Mouse (Mus musculus) embryonic facial prominence, embryonic 11.5 days (tissue): ENCODE data around the gene Olfr2. TPM values are rescaled to one million over a fixed set of nuclear protein-coding genes. Genes with fewer than 3 reads are reported as not detected.
"Not testable (repeated sequence)": the region's sequence is repeated elsewhere in the genome, so short reads cannot be mapped to it uniquely, and the experiment has no call there.

Experiments
- ATAC-seq: fragments of 200-750 bp; cut with Nextera tagmentation; replicated peaks from 2 replicates; pipeline ENCODE4 v1.8.0; 2017; ENCODE audit warnings: low read depth; ENCODE audit not compliant: insufficient number of reproducible peaks, low FRiP score, low TSS enrichment
- DNase-seq: peaks from one replicate; pipeline ENCODE4 v3.0.0-alpha.2; 2015; ENCODE audit warnings: low spot score
- H3K27ac ChIP-seq: fragments of 300-500 bp; sonication (generic); replicated peaks from 2 replicates; pipeline ENCODE4 v1.5.1; 2014; ENCODE audit warnings: mild to moderate bottlenecking, low read depth, low read length, control low read depth
- H3K27me3 ChIP-seq: fragments of 300-500 bp; sonication (generic); 2 replicates; pipeline ENCODE4 v1.6.1; 2014; ENCODE audit warnings: mild to moderate bottlenecking, low read length, moderate library complexity, mixed read lengths; ENCODE audit not compliant: control insufficient read depth, insufficient read depth
- H3K36me3 ChIP-seq: fragments of 300-500 bp; sonication (generic); replicated peaks from 2 replicates; pipeline ENCODE4 v1.6.1; 2014; ENCODE audit warnings: low read depth, mild to moderate bottlenecking, low read length, moderate library complexity, mixed read lengths; ENCODE audit not compliant: control insufficient read depth, insufficient read depth
- H3K4me1 ChIP-seq: fragments of 300-500 bp; sonication (generic); 2 replicates; pipeline ENCODE4 v1.6.1; 2014; ENCODE audit warnings: low read length, mixed read lengths; ENCODE audit not compliant: control insufficient read depth, insufficient read depth
- H3K4me2 ChIP-seq: fragments of 300-500 bp; sonication (generic); 2 replicates; pipeline ENCODE4 v1.6.1; 2014; ENCODE audit warnings: low read depth, mild to moderate bottlenecking, control low read depth, low read length, moderate library complexity
- H3K4me3 ChIP-seq: fragments of 300-500 bp; sonication (generic); 2 replicates; pipeline ENCODE4 v1.5.1; 2014; ENCODE audit warnings: low read depth, low read length, control low read depth
- H3K9ac ChIP-seq: fragments of 300-500 bp; sonication (generic); replicated peaks from 2 replicates; pipeline ENCODE4 v1.6.1; 2014; ENCODE audit warnings: mild to moderate bottlenecking, control low read depth, low read length
- H3K9me3 ChIP-seq: fragments of 300-500 bp; sonication (generic); replicated peaks from 2 replicates; pipeline ENCODE4 v1.6.1; 2016; ENCODE audit warnings: mild to moderate bottlenecking, low read length, inconsistent platforms, mixed read lengths; ENCODE audit not compliant: control insufficient read depth
- WGBS: fragments of 180-500 bp; shearing (Covaris S2); extraction: QIAGEN DNeasy Blood & Tissue Kit; methylation state at CpG from one replicate; pipeline ENCODE4 v1.1.7; 2014; 5-methylcytosine and 5-hydroxymethylcytosine counted together
- polyA plus RNA-seq: library from polyadenylated mRNA; unstranded; fragments of >200 nt; fragmentation: Nextera tagmentation; extraction: Ambion mirVana; gene quantifications from 2 replicates; pipeline ENCODE4 v1.2.1, GENCODE M21; 2014

Olfr2 gene
- polyA plus RNA-seq, 1 experiment from 2014 or later, result not detected

DNA sequence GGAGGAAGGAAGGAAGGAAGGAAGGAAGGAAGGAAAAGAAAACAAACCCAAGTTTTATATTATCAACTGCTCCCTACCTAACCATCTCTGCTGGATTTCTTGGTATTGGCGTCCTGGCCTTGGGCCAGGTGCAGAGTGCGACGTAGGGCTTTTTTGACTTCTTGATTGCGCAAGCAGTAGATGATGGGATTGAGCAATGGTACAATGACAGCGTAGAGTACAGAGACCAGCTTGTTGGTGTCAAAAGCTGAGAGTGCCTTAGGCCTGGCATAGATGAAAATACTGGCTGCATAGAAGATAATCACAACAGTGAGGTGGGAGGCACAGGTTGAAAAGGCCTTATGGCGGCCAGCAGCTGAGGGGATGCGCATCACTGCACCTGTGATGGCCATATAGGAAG is 5.1 kb downstream of the Olfr2 start:
- Histone ChIP-seq H3K4me1 (no peaks in the 10 kb centered on the region), H3K4me2 (no peak overlapping the region), H3K36me3 (no peaks in the 10 kb centered on the region), H3K27me3 (no peaks in the 10 kb centered on the region), H3K27ac (no peak overlapping the region), H3K9me3 (no peaks in the 10 kb centered on the region), H3K4me3 (no peak overlapping the region), H3K9ac (no peak overlapping the region)
- 92% methylated on average over 7 of the region's 7 CpGs for whole genome bisulfite sequencing
- ATAC-seq (no peak), DNase-seq (no peak)

DNA sequence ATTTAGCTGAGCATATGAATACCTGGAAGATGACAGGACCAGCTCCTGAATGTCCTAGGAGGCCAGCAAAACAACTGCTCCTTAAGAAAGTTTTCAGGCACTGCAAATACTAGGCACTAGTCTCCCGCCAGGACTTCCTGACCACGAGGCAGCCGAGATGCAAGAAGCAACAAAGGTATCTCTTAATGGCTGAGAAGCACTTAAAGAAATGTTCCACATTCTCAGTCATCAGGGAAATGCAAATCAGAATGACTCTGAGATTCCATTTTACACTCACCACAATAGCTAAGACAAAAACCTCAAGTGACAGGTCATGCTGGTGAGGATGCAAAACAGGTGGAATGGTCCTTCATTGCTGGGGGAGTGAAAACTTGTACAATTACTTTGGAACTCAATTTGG is 20.6 kb downstream of the Olfr2 start:
- Histone ChIP-seq H3K4me3 (no peak overlapping the region), H3K36me3 (no peaks in the 10 kb centered on the region), H3K4me2 (no peak overlapping the region), H3K27ac (no peak overlapping the region), H3K9ac (no peak overlapping the region), H3K4me1 (no peaks in the 10 kb centered on the region), H3K27me3 (no peaks in the 10 kb centered on the region), H3K9me3 (no peaks in the 10 kb centered on the region)
- DNase-seq (no peak), ATAC-seq (no peak)
- 88% methylated on average over 3 of the region's 3 CpGs for WGBS

DNA sequence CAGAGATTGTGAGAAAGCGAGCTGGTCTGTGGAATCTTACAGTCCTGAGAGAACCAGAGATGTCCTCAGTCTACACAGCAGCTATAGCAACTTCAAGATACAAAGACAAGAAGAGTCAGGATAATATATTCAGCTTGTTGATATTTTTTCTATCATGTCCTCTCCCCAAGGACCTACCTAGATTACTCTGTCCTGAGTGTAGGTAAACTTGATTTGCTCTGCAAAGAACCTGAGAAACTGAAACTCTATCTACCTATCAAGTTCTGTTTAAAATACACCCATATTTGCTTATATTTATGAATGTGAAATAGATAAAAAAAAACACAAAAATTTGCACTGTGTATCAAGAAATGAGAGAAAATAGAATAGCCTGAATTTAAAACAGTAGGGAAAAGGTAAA is 30.5 kb downstream of the Olfr2 start, which contains the start of gene Olfr711:
TSS of gene Olfr711 (minus strand) at position 101 of the 400 bp plus-strand sequence.
- no peak for ATAC-seq
- no peak for DNase-seq
- Histone ChIP-seq H3K4me3 (no peak within 1 kb of the TSS), H3K36me3 (no peaks in the 10 kb centered on the region), H3K9me3 (no peaks in the 10 kb centered on the region), H3K9ac (no peak within 1 kb of the TSS), H3K27me3 (no peaks in the 10 kb centered on the region), H3K27ac (no peak within 1 kb of the TSS), H3K4me1 (no peaks in the 10 kb centered on the region), H3K4me2 (no peak within 1 kb of the TSS)
- 71% methylated on average over 1 of the region's 1 CpGs for WGBS

DNA sequence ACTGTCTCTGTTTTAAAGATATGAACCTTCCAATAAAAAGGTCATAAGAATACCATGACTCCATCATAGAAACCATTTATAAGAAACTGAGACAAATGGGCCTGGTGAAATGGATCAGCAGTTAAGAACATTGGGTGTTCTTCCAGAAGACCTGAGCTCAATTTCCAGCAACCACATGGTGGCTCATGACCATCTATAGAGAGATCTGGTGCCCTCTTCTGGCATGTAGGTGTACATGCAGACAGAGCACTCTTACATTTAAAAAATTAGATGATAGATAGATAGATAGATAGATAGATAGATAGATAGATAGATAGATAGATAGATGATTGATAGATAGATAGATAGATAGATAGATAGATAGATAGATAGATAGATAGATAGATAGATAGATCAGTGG is 38.4 kb downstream of the Olfr2 start:
- H3K4me1 ChIP-seq, H3K9ac ChIP-seq, H3K36me3 ChIP-seq, H3K4me3 ChIP-seq, H3K4me2 ChIP-seq, H3K27ac ChIP-seq, DNase-seq, H3K9me3 ChIP-seq, H3K27me3 ChIP-seq, ATAC-seq: not testable (repeated sequence)

DNA sequence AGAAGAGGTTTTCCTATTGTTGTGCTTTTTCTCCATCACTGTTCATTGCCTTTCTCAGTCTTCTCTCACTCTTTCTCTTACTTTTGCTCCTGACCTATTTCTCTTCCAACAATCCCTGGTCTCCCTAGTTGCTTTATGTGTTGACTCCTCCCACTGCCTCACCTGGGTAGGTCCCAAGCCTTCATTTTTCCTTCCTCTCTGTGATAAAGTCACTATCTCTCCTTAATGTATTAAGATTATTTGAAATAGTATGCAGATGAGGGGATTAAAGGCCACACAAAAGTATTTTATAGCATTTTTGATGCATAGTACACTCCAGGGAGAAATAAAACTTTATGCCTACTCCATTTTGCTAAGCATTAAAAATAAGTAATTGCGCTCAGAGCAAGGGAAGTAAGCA is 42.0 kb downstream of the Olfr2 start, which contains the start of gene Olfr6:
TSS of gene Olfr6 (minus strand) at position 101 of the 400 bp plus-strand sequence.
- no peaks in the 10 kb centered on the region for H3K27me3 ChIP-seq
- H3K9ac ChIP-seq, result no peak within 1 kb of the TSS
- no peak within 1 kb of the TSS for H3K4me2 ChIP-seq
- no peak within 1 kb of the TSS for H3K27ac ChIP-seq
- no peak within 1 kb of the TSS for H3K4me3 ChIP-seq
- no peaks in the 10 kb centered on the region for H3K4me1 ChIP-seq
- H3K9me3 ChIP-seq, result no peaks in the 10 kb centered on the region
- ATAC-seq (no peak), DNase-seq (no peak)
- no peaks in the 10 kb centered on the region for H3K36me3 ChIP-seq
- WGBS, result 88% methylated on average over 1 of the region's 1 CpGs

DNA sequence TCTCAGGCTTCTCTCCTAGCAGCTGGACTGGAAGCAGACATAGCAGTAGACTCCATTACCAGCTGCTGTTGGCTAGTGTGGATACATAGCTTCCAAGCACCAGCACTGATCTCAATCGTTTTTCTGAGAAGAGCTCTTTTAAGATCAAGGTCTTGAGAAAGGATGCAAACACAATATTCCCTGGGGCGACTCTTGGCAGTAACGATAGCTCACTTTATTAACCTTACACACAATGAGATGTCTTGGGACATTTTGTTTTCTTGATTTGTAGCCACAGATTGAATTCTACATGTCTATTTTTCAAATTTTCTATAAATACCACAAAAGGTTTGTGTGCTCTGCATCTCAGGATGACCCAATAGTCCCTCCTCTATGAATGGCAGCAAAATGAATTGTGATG is 57.7 kb downstream of the Olfr2 start, which contains the start of gene Olfr710:
TSS of gene Olfr710 (minus strand) at position 101 of the 400 bp plus-strand sequence.
- H3K4me2 ChIP-seq, result no peak within 1 kb of the TSS
- no peaks in the 10 kb centered on the region for H3K4me1 ChIP-seq
- H3K36me3 ChIP-seq, result no peaks in the 10 kb centered on the region
- DNase-seq (no peak), ATAC-seq (no peak)
- 69% methylated on average over 3 of the region's 3 CpGs for WGBS
- H3K9me3 ChIP-seq, result no peaks in the 10 kb centered on the region
- H3K27me3 ChIP-seq, result no peaks in the 10 kb centered on the region
- no peak within 1 kb of the TSS for H3K9ac ChIP-seq
- H3K27ac ChIP-seq, result no peak within 1 kb of the TSS
- H3K4me3 ChIP-seq, result no peak within 1 kb of the TSS

Other genes with a start within 250 kb of the Olfr2 start
- gene Olfr699, start 212.9 kb downstream of the Olfr2 start, polyA plus RNA-seq, result not detected in 2 replicates
- not detected in 2 replicates for gene Olfr700, start 197.2 kb downstream of the Olfr2 start, polyA plus RNA-seq
- gene Olfr701, start 191.9 kb downstream of the Olfr2 start, polyA plus RNA-seq, result not detected in 2 replicates
- gene Olfr702, start 172.2 kb downstream of the Olfr2 start, polyA plus RNA-seq, result not detected in 2 replicates
- gene Olfr703, start 162.7 kb downstream of the Olfr2 start, polyA plus RNA-seq, result not detected in 2 replicates
- not detected in 2 replicates for gene Olfr704, start 142.9 kb downstream of the Olfr2 start, polyA plus RNA-seq
- gene Olfr705, start 129.2 kb downstream of the Olfr2 start, polyA plus RNA-seq, result not detected in 2 replicates
- not detected in 2 replicates for gene Olfr706, start 117.9 kb downstream of the Olfr2 start, polyA plus RNA-seq
- gene Olfr707, start 104.8 kb downstream of the Olfr2 start, polyA plus RNA-seq, result not detected in 2 replicates
- gene Olfr1532-ps1, start 98.1 kb downstream of the Olfr2 start, polyA plus RNA-seq, result not detected in 2 replicates
- gene Olfr709-ps1, start 73.9 kb downstream of the Olfr2 start, polyA plus RNA-seq, result not detected in 2 replicates
- gene Olfr710, start 57.8 kb downstream of the Olfr2 start, polyA plus RNA-seq, result not detected in 2 replicates
- gene Olfr6, start 42.1 kb downstream of the Olfr2 start, polyA plus RNA-seq, result not detected in 2 replicates
- not detected in 2 replicates for gene Olfr711, start 30.6 kb downstream of the Olfr2 start, polyA plus RNA-seq
- not detected in 2 replicates for gene Olfr713, start 25.1 kb upstream of the Olfr2 start, polyA plus RNA-seq
- not detected in 2 replicates for gene Olfr714, start 64.9 kb upstream of the Olfr2 start, polyA plus RNA-seq
- gene Olfr17, start 87.1 kb upstream of the Olfr2 start, polyA plus RNA-seq, result not detected in 2 replicates
- not detected in 2 replicates for gene Olfr715b, start 104.3 kb upstream of the Olfr2 start, polyA plus RNA-seq
- gene Olfr715, start 125.0 kb upstream of the Olfr2 start, polyA plus RNA-seq, result not detected in 2 replicates
- gene Olfr716, start 132.3 kb upstream of the Olfr2 start, polyA plus RNA-seq, result not detected in 2 replicates
- gene Nlrp14, start 160.9 kb upstream of the Olfr2 start, polyA plus RNA-seq, result not detected in 2 replicates
- gene Rbmxl2, start 203.4 kb upstream of the Olfr2 start, polyA plus RNA-seq, result not detected in 2 replicates